Mouse (Mus musculus) MEL (cell line): ENCODE results near the gene Nisch.

ENCODE experiments used
- EP300 ChIP-seq, 2 experiments: IDR thresholded peaks; 2 replicates each; pipeline ENCODE4 v1.6.1; 2011; ENCODE audit warnings: improper control_type of control experiment in 2 of 2, low read length in 2 of 2, low read depth in 1 of 2, mild to moderate bottlenecking in 1 of 2
- KAT2A ChIP-seq: conservative IDR thresholded peaks from 2 replicates; pipeline ENCODE4 v1.6.1; 2012; ENCODE audit warnings: low read depth, low read length, improper control_type of control experiment, inconsistent platforms
- MAFK ChIP-seq: IDR thresholded peaks from 2 replicates; pipeline ENCODE4 v1.6.1; 2011; ENCODE audit warnings: low read depth, mild to moderate bottlenecking, low read length, improper control_type of control experiment, borderline replicate concordance
- MAX ChIP-seq: IDR thresholded peaks from 2 replicates; pipeline ENCODE4 v1.6.1; 2011; ENCODE audit warnings: low read length, improper control_type of control experiment
- NELFE ChIP-seq: IDR thresholded peaks from 2 replicates; pipeline ENCODE4 v1.6.1; 2011; ENCODE audit warnings: low read depth, low read length, improper control_type of control experiment
- POLR2A ChIP-seq, 2 experiments: IDR thresholded peaks; 2 replicates each; pipeline ENCODE4 v1.6.1; 2011 to 2012; ENCODE audit warnings: low read length in 2 of 2, mild to moderate bottlenecking in 2 of 2, control low read depth in 1 of 2, improper control_type of control experiment in 1 of 2, low read depth in 1 of 2, moderate library complexity in 1 of 2; ENCODE audit not compliant: control insufficient read depth in 1 of 2, insufficient read depth in 1 of 2, poor library complexity in 1 of 2
- RAD21 ChIP-seq: IDR thresholded peaks from 2 replicates; pipeline ENCODE4 v1.6.1; 2011; ENCODE audit warnings: mild to moderate bottlenecking, low read depth, low read length, improper control_type of control experiment
- SMC3 ChIP-seq: IDR thresholded peaks from 2 replicates; pipeline ENCODE4 v1.6.1; 2011; ENCODE audit warnings: low read depth, low read length, improper control_type of control experiment
- TAL1 ChIP-seq: IDR thresholded peaks from 2 replicates; pipeline ENCODE4 v1.6.1; 2012; ENCODE audit warnings: mild to moderate bottlenecking, inconsistent platforms, low read length, moderate library complexity, mixed read lengths

DNA sequence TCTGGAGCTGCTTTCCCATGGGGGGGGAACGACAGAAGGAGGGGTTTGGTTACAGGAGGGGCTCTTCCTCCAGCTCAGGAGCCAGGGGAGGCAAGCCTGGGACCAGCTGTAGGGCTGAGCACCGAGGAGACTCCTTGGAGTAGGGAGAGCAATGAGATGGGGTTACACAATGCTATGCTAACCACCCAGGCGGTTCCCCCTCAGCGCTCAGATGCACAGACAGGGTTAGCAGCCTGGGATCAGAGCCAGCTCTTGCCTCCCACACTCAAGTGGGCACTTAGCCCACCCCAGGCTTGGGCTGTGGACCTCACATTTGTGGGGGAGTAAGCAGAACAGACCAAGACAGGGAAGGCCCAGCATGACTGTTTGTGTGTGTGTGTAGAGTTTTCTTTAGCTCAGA is 10.2 kb upstream of the Nisch start:
- TF ChIP-seq MAFK, result no peak
- TF ChIP-seq MAX, result no peak
- TF ChIP-seq POLR2A (IDR thresholded peaks at IDR 0.05; ENCODE audit: control insufficient read depth in 1 of 2, insufficient read depth in 1 of 2, low read depth in 1 of 2, low read length in 2 of 2, poor library complexity in 1 of 2), result no peak
- no peak for TF ChIP-seq SMC3
- TF ChIP-seq EP300 (IDR thresholded peaks at IDR 0.05; ENCODE audit: low read depth in 1 of 2, low read length in 2 of 2), result no peak
- no peak for TF ChIP-seq RAD21
- TF ChIP-seq NELFE, result no peak
- no peak for TF ChIP-seq TAL1
- TF ChIP-seq KAT2A, result no peak
